Mouse (Mus musculus): ENCODE data around the gene Napa. TPM values are rescaled to one million over a fixed set of nuclear protein-coding genes. Genes with fewer than 3 reads are reported as not detected.

Gene Napa
- polyA plus RNA-seq, 1 experiment from 2014 or later: 252 TPM

- peaks cover 14% of the 10 kb centered on the region for H3K4me1 ChIP-seq (ENCODE audit: control insufficient read depth, insufficient read depth, low read length)
- peaks cover 23% of the 10 kb centered on the region; the same call in 1 of the 2 replicates for H3K36me3 ChIP-seq (ENCODE audit: control insufficient read depth, insufficient read depth, low read length)
- H3K4me3 ChIP-seq (ENCODE audit: low read depth, low read length): no peak overlapping the region
- WGBS: 87% methylated on average over 7 of the region's 7 CpGs
- H3K27ac ChIP-seq (ENCODE audit: low read depth, low read length): no peak overlapping the region
- H3K4me2 ChIP-seq (ENCODE audit: low read depth, low read length): no peak overlapping the region
- no peak for ATAC-seq (ENCODE audit: low read depth)
- no peaks in the 10 kb centered on the region for H3K27me3 ChIP-seq (ENCODE audit: control insufficient read depth, insufficient read depth, low read length)
- no peaks in the 10 kb centered on the region for H3K9me3 ChIP-seq (ENCODE audit: control insufficient read depth, low read length)
- peak overlapping the region; percentile 25; the same call in 1 of the 2 replicates for H3K9ac ChIP-seq (replicated peaks; ENCODE audit: low read depth, low read length)
These were observed 6.5 kb downstream of the Napa start for GRCm38 (mm10) chr7:16104611-16105388.

- H3K9me3 ChIP-seq (ENCODE audit: control insufficient read depth, low read length): no peaks in the 10 kb centered on the region
- H3K27me3 ChIP-seq (ENCODE audit: control insufficient read depth, insufficient read depth, low read length): no peaks in the 10 kb centered on the region
- no peak overlapping the region for H3K9ac ChIP-seq (replicated peaks; ENCODE audit: low read depth, low read length)
- no peak overlapping the region for H3K4me2 ChIP-seq (ENCODE audit: low read depth, low read length)
- H3K4me1 ChIP-seq (ENCODE audit: control insufficient read depth, insufficient read depth, low read length): peaks cover 4% of the 10 kb centered on the region; the same call in 1 of the 2 replicates
- 92% methylated on average over 9 of the region's 9 CpGs for WGBS
- H3K4me3 ChIP-seq (ENCODE audit: low read depth, low read length): no peak overlapping the region
- H3K36me3 ChIP-seq (ENCODE audit: control insufficient read depth, insufficient read depth, low read length): peaks cover 56% of the 10 kb centered on the region
- H3K27ac ChIP-seq (ENCODE audit: low read depth, low read length): no peak overlapping the region; the same call in 1 of the 2 replicates
- ATAC-seq (ENCODE audit: low read depth): no peak
These were observed 10.8 kb downstream of the Napa start for GRCm38 (mm10) chr7:16108886-16109542.

- no peak overlapping the region for H3K4me2 ChIP-seq (ENCODE audit: low read depth, low read length)
- peaks cover 63% of the 10 kb centered on the region for H3K36me3 ChIP-seq (ENCODE audit: control insufficient read depth, insufficient read depth, low read length)
- no peak overlapping the region for H3K9ac ChIP-seq (replicated peaks; ENCODE audit: low read depth, low read length)
- 95% methylated on average over 8 of the region's 8 CpGs for WGBS
- H3K9me3 ChIP-seq (ENCODE audit: control insufficient read depth, low read length): no peaks in the 10 kb centered on the region
- H3K4me3 ChIP-seq (ENCODE audit: low read depth, low read length): no peak overlapping the region
- no peak overlapping the region for H3K27ac ChIP-seq (ENCODE audit: low read depth, low read length)
- H3K4me1 ChIP-seq (ENCODE audit: control insufficient read depth, insufficient read depth, low read length): no peaks in the 10 kb centered on the region
- no peak for ATAC-seq (ENCODE audit: low read depth)
- no peaks in the 10 kb centered on the region for H3K27me3 ChIP-seq (ENCODE audit: control insufficient read depth, insufficient read depth, low read length)
These were observed 11.9 kb downstream of the Napa start for GRCm38 (mm10) chr7:16110158-16110557.

GRCm38 (mm10) chr7:16111284-16112090 lies 13.2 kb downstream of the Napa start:
- Histone ChIP-seq H3K27me3 (ENCODE audit: control insufficient read depth, insufficient read depth, low read length) (no peaks in the 10 kb centered on the region), H3K36me3 (ENCODE audit: control insufficient read depth, insufficient read depth, low read length) (peaks cover 76% of the 10 kb centered on the region), H3K4me1 (ENCODE audit: control insufficient read depth, insufficient read depth, low read length) (no peaks in the 10 kb centered on the region), H3K4me2 (ENCODE audit: low read depth, low read length) (no peak overlapping the region), H3K4me3 (ENCODE audit: low read depth, low read length) (no peak overlapping the region), H3K9ac (replicated peaks; ENCODE audit: low read depth, low read length) (no peak overlapping the region), H3K27ac (ENCODE audit: low read depth, low read length) (no peak overlapping the region), H3K9me3 (ENCODE audit: control insufficient read depth, low read length) (no peaks in the 10 kb centered on the region)
- 97% methylated on average over 7 of the region's 7 CpGs for WGBS
- ATAC-seq (ENCODE audit: low read depth): no peak

GRCm38 (mm10) chr7:16116418-16116817 lies 18.2 kb downstream of the Napa start:
- 93% methylated on average over 7 of the region's 7 CpGs for WGBS
- ATAC-seq (ENCODE audit: low read depth): no peak
- Histone ChIP-seq H3K27me3 (ENCODE audit: control insufficient read depth, insufficient read depth, low read length) (no peaks in the 10 kb centered on the region), H3K4me1 (ENCODE audit: control insufficient read depth, insufficient read depth, low read length) (peaks cover 9% of the 10 kb centered on the region; the same call in 1 of the 2 replicates), H3K27ac (ENCODE audit: low read depth, low read length) (no peak overlapping the region), H3K36me3 (ENCODE audit: control insufficient read depth, insufficient read depth, low read length) (peaks cover 50% of the 10 kb centered on the region), H3K4me2 (ENCODE audit: low read depth, low read length) (no peak overlapping the region), H3K9ac (replicated peaks; ENCODE audit: low read depth, low read length) (no peak overlapping the region), H3K4me3 (ENCODE audit: low read depth, low read length) (no peak overlapping the region), H3K9me3 (ENCODE audit: control insufficient read depth, low read length) (no peaks in the 10 kb centered on the region)

- no peak overlapping the region for H3K27ac ChIP-seq (ENCODE audit: low read depth, low read length)
- H3K9me3 ChIP-seq (ENCODE audit: control insufficient read depth, low read length): no peaks in the 10 kb centered on the region
- no peak overlapping the region for H3K4me2 ChIP-seq (ENCODE audit: low read depth, low read length)
- no peak overlapping the region for H3K4me3 ChIP-seq (ENCODE audit: low read depth, low read length)
- no peak overlapping the region for H3K9ac ChIP-seq (replicated peaks; ENCODE audit: low read depth, low read length)
- no peak for ATAC-seq (ENCODE audit: low read depth)
- peaks cover 45% of the 10 kb centered on the region for H3K36me3 ChIP-seq (ENCODE audit: control insufficient read depth, insufficient read depth, low read length)
- no peaks in the 10 kb centered on the region for H3K27me3 ChIP-seq (ENCODE audit: control insufficient read depth, insufficient read depth, low read length)
- WGBS: 76% methylated on average over 3 of the region's 3 CpGs
- H3K4me1 ChIP-seq (ENCODE audit: control insufficient read depth, insufficient read depth, low read length): peaks cover 9% of the 10 kb centered on the region; the same call in 1 of the 2 replicates
These were observed 18.8 kb downstream of the Napa start for GRCm38 (mm10) chr7:16117100-16117499.

GRCm38 (mm10) chr7:16119569-16120261 lies 21.5 kb downstream of the Napa start, which contains the start of gene Kptn:
Gene Kptn, plus strand, starts transcription at chr7:16119895.
- H3K4me1 ChIP-seq (ENCODE audit: control insufficient read depth, insufficient read depth, low read length): peaks cover 9% of the 10 kb centered on the region; the same call in 1 of the 2 replicates
- H3K9me3 ChIP-seq (ENCODE audit: control insufficient read depth, low read length): no peaks in the 10 kb centered on the region
- H3K36me3 ChIP-seq (ENCODE audit: control insufficient read depth, insufficient read depth, low read length): peaks cover 30% of the 10 kb centered on the region
- H3K27ac ChIP-seq (ENCODE audit: low read depth, low read length): peak within 1 kb of the TSS; percentile 93
- WGBS: 1% methylated on average over 33 of the region's 33 CpGs
- no peaks in the 10 kb centered on the region for H3K27me3 ChIP-seq (ENCODE audit: control insufficient read depth, insufficient read depth, low read length)
- H3K4me3 ChIP-seq (ENCODE audit: low read depth, low read length): peak within 1 kb of the TSS; percentile 69
- peak within 1 kb of the TSS; percentile 74 for H3K4me2 ChIP-seq (ENCODE audit: low read depth, low read length)
- H3K9ac ChIP-seq (replicated peaks; ENCODE audit: low read depth, low read length): peak within 1 kb of the TSS; percentile 77
- peak; percentile 83 for ATAC-seq (ENCODE audit: low read depth)

- Histone ChIP-seq H3K27me3 (ENCODE audit: control insufficient read depth, insufficient read depth, low read length) (no peaks in the 10 kb centered on the region), H3K9ac (replicated peaks; ENCODE audit: low read depth, low read length) (peak overlapping the region; percentile 77; the same call in 1 of the 2 replicates), H3K36me3 (ENCODE audit: control insufficient read depth, insufficient read depth, low read length) (peaks cover 27% of the 10 kb centered on the region), H3K27ac (ENCODE audit: low read depth, low read length) (no peak overlapping the region), H3K9me3 (ENCODE audit: control insufficient read depth, low read length) (no peaks in the 10 kb centered on the region), H3K4me3 (ENCODE audit: low read depth, low read length) (peak overlapping the region; percentile 69), H3K4me1 (ENCODE audit: control insufficient read depth, insufficient read depth, low read length) (peaks cover 9% of the 10 kb centered on the region; the same call in 1 of the 2 replicates), H3K4me2 (ENCODE audit: low read depth, low read length) (peak overlapping the region; percentile 74)
- 51% methylated on average over 9 of the region's 9 CpGs for WGBS
- no peak; the same call in 1 of the 2 replicates for ATAC-seq (ENCODE audit: low read depth)
These were observed 22.0 kb downstream of the Napa start for GRCm38 (mm10) chr7:16120262-16120600.

Data from neural tube, embryonic 14.5 days (tissue).